Mouse (Mus musculus): ENCODE results near the gene Dnmt3c.

DNA sequence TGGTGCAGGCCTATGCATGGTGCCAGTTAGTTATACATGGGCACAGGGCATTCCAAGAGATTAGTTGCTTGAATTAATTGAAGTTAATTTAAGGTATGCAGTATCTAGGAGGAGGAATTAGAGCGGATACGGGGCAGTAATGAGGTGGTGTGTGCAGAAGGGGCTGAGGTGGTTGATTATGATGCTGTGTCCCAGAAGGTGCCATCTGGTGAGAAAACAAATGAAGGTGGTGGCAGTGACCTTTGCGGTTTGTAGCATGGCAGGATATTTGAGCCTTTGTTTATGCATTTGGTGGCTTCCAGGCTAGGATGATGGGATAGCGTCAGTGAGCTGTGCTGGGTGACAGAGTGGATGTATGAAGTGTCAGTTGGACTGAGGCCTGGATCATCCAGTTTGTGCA, 28.8 kb downstream of the Dnmt3c start:
- TF ChIP-seq CTCF (IDR thresholded peaks at IDR 0.05) (no peak), EP300 (IDR thresholded peaks at IDR 0.05) (no peak)

Data from lung, postnatal 0 days (tissue).